Mouse (Mus musculus) limb, embryonic 11.5 days (tissue): Measurements from ENCODE around the gene Uxt. TPM values are rescaled to one million over a fixed set of nuclear protein-coding genes. Genes with fewer than 3 reads are reported as not detected.

Experiments used
- polyA plus RNA-seq: library from polyadenylated mRNA; unstranded; fragments of >200 nt; fragmentation: Nextera tagmentation; extraction: Ambion mirVana; gene quantifications from 2 replicates; pipeline ENCODE4 v1.2.1, GENCODE M21; 2014

The Uxt gene
- polyA plus RNA-seq, 1 experiment from 2014 or later = 56.2 TPM

Other genes starting within 250 kb of the Uxt start
- gene Araf, start 164.2 kb downstream of the Uxt start, polyA plus RNA-seq = 69.8 and 75.0 TPM in 2 replicates
- 12.9 and 13.1 TPM in 2 replicates for gene Timp1, start 91.9 kb downstream of the Uxt start, polyA plus RNA-seq
- 0.13 and 0.16 TPM in 2 replicates for gene Syn1, start 41.0 kb downstream of the Uxt start, polyA plus RNA-seq
- 3.1 and 3.8 TPM in 2 replicates for gene Cfp, start 30.5 kb downstream of the Uxt start, polyA plus RNA-seq
- gene Elk1, start 11.4 kb downstream of the Uxt start, polyA plus RNA-seq = 9.4 and 9.8 TPM in 2 replicates
- 5.5 and 5.9 TPM in 2 replicates for gene Zfp182, start 100.3 kb upstream of the Uxt start, polyA plus RNA-seq
- gene Spaca5, start 106.4 kb upstream of the Uxt start, polyA plus RNA-seq = not detected in 2 replicates
- 1.1 and 1.6 TPM in 2 replicates for gene Zfp300, start 127.5 kb upstream of the Uxt start, polyA plus RNA-seq
- not detected in 2 replicates for gene Ssxa1, start 153.8 kb upstream of the Uxt start, polyA plus RNA-seq
- not detected in 2 replicates for gene Gm21876, start 213.6 kb upstream of the Uxt start, polyA plus RNA-seq